Mouse (Mus musculus) CD4-positive, CD25-positive, alpha-beta regulatory T cell (primary cell): Measurements from ENCODE around the gene Prg3. TPM values are rescaled to one million over a fixed set of nuclear protein-coding genes. Genes with fewer than 3 reads are reported as not detected.

Experiments used
- polyA plus RNA-seq: library from polyadenylated mRNA; unstranded; fragments of 100-300 nt; shearing (Covaris generic); gene quantifications from one replicate; pipeline ENCODE4 v1.2.1, GENCODE M21; 2017

The Prg3 gene
- 0.26 TPM for polyA plus RNA-seq

DNA sequence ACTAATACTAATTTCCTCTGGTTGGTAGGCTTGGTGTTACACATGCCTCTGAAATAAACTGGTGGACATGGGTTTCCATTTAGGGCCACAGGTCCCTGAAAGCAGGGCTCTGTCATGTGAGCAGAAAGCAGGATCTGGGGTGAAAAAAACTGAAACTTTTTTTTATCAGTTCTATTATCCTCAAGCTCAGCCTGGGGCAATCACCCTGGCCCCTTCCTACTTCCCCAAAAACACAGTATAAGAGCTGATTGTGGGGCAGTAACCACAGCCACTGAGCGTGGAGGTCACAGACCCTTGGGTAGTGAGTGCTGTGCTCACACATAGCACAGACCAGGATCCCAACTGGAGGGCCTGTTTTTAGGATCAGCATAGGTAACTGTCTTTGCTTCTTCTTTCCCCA, at the start of gene Prg3:
Gene Prg3 (plus strand): TSS at position 286 of the 400 bp plus-strand sequence.

DNA sequence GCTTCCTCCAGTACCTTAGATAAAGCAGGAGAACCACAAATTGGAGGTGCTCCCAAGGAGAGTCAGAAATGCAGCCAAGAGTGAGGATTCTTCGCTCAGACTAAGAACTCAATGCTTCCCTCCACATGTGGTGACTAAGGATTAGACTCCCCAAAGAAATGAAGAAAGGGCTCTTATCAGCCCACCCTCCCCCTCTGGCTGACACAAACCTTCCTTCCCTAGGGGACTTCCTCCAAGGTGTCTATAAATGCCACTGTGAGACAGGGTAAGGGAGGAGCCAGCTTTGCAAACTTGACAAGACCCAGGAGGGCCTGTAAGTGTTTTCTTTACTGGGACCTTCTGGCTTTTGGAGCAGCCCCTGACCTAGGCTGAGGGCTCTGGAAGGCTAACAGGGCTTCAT, 7.8 kb upstream of the Prg3 start, which contains the start of gene Prg2:
Gene Prg2 (plus strand): TSS at position 274 of the 400 bp plus-strand sequence.

DNA sequence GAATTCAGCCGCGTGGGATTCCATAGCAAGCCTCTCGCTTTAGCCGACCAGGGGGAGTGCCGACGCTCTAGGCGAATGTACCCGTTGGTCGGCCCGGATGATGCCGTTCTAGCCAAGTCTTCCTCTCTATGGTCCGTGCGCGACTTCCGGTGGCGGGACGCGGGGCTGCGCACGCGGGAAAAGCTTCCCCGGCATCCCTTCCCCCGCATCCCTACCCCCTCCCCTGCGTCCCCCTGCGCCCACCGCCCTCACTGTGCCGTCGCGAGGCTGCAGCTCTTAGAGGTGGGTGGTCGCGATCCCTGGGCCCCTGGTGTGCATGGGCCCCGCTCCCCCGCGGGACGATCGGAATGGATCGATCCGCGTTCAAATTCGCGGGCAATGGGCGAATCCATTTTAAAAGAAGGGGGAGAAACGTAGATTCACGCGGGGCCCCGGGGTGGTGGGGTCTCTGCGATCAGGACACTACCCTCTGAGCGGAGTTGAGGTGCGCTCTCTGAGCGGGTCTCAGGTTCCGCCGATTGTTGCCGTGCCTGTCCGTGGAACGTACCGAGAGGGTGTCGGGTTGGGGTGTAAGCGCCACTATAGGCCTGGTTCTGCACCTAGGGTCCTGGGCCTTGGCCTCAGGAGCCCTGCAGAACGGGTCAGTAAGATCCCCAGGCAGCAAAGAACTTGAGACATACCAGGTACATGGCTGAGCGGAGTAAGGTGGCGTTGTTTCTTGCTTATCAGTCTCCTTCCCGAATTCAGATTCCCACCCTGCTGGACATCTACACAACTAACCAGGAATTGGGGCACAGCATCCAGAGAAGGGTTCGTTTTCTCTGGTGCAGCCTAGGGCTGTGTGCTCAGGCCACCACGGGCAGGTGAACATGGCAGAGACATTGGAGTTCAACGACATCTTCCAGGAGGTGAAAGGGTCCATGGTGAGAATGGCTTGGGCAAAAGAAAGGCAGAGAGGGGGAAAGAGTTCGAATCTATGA, 49.3 kb downstream of the Prg3 start, which contains the start of the genes Ssrp1 and P2rx3:
Gene Ssrp1 (plus strand): TSS at position 188 of the 980 bp plus-strand sequence.
Gene P2rx3 (minus strand): TSS at position 416 of the 980 bp plus-strand sequence.

Other genes with a start within 250 kb of the Prg3 start
- not detected for gene Gm19426, start 244.6 kb upstream of the Prg3 start, polyA plus RNA-seq
- gene Serping1, start 212.8 kb upstream of the Prg3 start, polyA plus RNA-seq, result not detected
- gene Ube2l6, start 189.4 kb upstream of the Prg3 start, polyA plus RNA-seq, result 32.8 TPM
- not detected for gene Smtnl1, start 165.6 kb upstream of the Prg3 start, polyA plus RNA-seq
- gene Timm10, start 161.2 kb upstream of the Prg3 start, polyA plus RNA-seq, result 31.1 TPM
- 7.9 TPM for gene Slc43a1, start 149.4 kb upstream of the Prg3 start, polyA plus RNA-seq
- gene Rtn4rl2, start 101.5 kb upstream of the Prg3 start, polyA plus RNA-seq, result not detected
- gene Slc43a3, start 51.6 kb upstream of the Prg3 start, polyA plus RNA-seq, result 6.5 TPM
- not detected for gene Prg2, start 7.8 kb upstream of the Prg3 start, polyA plus RNA-seq
- 203 TPM for gene Ssrp1, start 49.0 kb downstream of the Prg3 start, polyA plus RNA-seq
- 0.55 TPM for gene P2rx3, start 49.2 kb downstream of the Prg3 start, polyA plus RNA-seq
- gene Tnks1bp1, start 59.8 kb downstream of the Prg3 start, polyA plus RNA-seq, result 17.8 TPM
- gene Aplnr, start 148.0 kb downstream of the Prg3 start, polyA plus RNA-seq, result not detected
- gene Lrrc55, start 209.0 kb downstream of the Prg3 start, polyA plus RNA-seq, result not detected